Mouse (Mus musculus): ENCODE results near the gene Nova2. TPM values are rescaled to one million over a fixed set of nuclear protein-coding genes. Genes with fewer than 3 reads are reported as not detected.

Nova2 gene
- polyA plus RNA-seq, 1 experiment: 7.5 TPM

DNA sequence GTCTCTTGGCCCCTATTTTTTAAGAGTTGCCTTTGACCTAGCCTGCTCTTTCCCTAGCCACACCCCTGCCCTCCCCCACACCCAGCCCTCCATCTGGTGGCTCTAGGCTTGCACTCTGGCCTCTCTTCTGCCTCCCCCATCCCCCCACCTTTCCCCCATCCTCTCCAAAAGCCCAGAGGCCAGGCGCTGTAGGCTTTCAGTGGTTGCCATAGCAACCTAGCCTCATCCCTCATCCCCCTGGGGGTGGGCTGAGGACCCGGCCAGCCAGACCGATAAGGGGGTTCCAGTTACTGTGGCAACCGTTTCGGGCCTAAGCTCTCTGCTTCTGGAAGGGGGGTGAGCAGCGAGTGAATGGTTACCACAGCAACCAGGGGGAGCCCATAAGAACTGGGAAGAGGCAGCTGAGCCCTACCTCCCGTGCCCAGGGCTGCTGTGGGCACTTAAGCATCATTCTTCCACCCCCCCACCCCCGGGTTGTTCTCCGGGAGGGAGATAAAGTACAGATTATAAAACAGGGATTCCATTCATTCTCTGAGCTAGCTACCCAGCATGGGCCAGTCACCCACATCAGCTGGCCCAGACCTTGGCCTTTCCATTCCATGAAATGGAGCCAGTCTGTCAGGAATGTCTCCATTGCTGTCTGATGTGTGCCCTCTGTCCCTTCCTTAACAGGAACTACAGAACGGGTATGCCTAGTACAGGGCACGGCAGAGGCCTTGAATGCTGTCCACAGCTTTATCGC, 24.3 kb downstream of the Nova2 start:
- Histone ChIP-seq H3K27ac (ENCODE audit: insufficient read depth, low read length) (no peak overlapping the region), H3K9me3 (replicated peaks; ENCODE audit: control insufficient read depth, insufficient read depth, low read length, poor library complexity, severe bottlenecking) (no peaks in the 10 kb centered on the region), H3K36me3 (ENCODE audit: control insufficient read depth, insufficient read depth, low read length, poor library complexity, severe bottlenecking) (no peaks in the 10 kb centered on the region), H3K27me3 (ENCODE audit: control insufficient read depth, insufficient read depth, low read length, poor library complexity, severe bottlenecking) (no peaks in the 10 kb centered on the region), H3K4me1 (ENCODE audit: control insufficient read depth, insufficient read depth, low read length) (peaks cover 12% of the 10 kb centered on the region), H3K9ac (ENCODE audit: low read depth, poor library complexity, severe bottlenecking) (no peak overlapping the region), H3K4me3 (ENCODE audit: low read depth, low read length) (no peak overlapping the region)
- TF ChIP-seq EP300 (IDR thresholded peaks at IDR 0.05; ENCODE audit: insufficient read depth, low read depth, low read length) (peak; percentile 74), POLR2A (IDR thresholded peaks at IDR 0.05; ENCODE audit: insufficient read depth, low read length) (no peak)

DNA sequence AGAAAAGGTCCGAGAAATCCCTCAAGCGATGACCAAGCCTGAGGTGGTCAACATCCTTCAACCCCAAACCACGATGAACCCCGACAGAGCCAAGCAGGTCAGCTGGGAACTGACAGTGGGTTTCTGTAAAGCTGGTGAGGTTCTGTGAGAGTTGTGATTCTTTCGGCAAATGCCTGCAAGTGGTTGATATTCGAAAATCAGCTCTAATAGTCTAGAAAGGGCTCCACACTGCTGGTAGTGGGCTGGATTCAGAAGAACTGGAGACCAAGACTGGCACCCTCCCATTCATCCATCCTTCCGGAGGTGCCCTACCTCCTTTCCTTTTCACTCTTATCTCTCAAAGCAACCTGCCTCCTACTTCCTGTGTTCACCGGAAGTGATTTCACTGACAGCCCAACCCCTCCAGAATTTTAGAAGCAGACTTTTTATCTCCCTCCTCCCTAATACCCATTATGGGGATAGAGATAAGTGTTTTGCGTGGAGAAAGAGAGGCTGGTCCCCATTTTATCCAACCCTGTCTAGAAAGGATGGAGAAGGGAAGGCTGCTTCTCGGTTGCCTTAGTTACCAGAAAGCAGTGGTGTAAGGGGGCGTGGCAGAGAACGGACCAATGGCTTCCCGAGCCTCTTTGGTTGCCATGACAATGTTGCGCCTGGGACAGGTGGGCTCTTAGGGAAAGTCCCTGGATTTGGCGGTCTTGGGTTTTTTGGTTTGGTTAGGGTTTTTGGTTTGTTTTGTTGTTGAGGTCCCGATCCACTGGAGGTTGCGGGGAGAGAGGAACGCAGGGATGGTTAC, 25.0 kb downstream of the Nova2 start:
- Histone ChIP-seq H3K27me3 (ENCODE audit: control insufficient read depth, insufficient read depth, low read length, poor library complexity, severe bottlenecking) (no peaks in the 10 kb centered on the region), H3K4me3 (ENCODE audit: low read depth, low read length) (peak overlapping the region; percentile 40)
- no peak for TF ChIP-seq EP300 (IDR thresholded peaks at IDR 0.05; ENCODE audit: insufficient read depth, low read depth, low read length)
- no peak for TF ChIP-seq POLR2A (IDR thresholded peaks at IDR 0.05; ENCODE audit: insufficient read depth, low read length)
- TF ChIP-seq CTCF (IDR thresholded peaks at IDR 0.05; ENCODE audit: low read depth, low read length): no peak

DNA sequence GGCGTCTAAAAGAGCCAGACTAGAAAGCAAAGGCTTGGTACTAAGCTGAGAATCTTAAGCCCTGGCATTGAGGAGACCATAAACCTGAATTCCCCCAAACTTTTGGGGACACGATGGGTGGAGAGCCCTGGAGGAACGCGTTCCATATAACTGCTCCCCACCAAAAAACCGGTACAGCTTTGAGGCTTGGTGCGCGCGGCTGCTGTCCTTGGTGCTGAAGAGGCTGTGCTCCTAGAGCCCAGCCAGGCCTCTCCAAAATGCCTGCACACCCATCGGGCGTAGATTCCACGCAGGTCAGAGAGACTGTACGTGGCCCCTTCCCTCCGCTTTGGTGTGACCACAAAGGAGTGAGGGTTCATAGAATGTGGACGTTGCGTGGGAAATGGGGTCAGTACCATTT, 25.7 kb downstream of the Nova2 start:
- Histone ChIP-seq H3K4me3 (ENCODE audit: low read depth, low read length) (peak overlapping the region; percentile 40), H3K27me3 (ENCODE audit: control insufficient read depth, insufficient read depth, low read length, poor library complexity, severe bottlenecking) (no peaks in the 10 kb centered on the region)

More for the DNA sequence above, 25.0 kb downstream of the Nova2 start:
- Histone ChIP-seq H3K4me1 (ENCODE audit: control insufficient read depth, insufficient read depth, low read length) (peaks cover 12% of the 10 kb centered on the region), H3K9ac (ENCODE audit: low read depth, poor library complexity, severe bottlenecking) (no peak overlapping the region), H3K36me3 (ENCODE audit: control insufficient read depth, insufficient read depth, low read length, poor library complexity, severe bottlenecking) (no peaks in the 10 kb centered on the region), H3K9me3 (replicated peaks; ENCODE audit: control insufficient read depth, insufficient read depth, low read length, poor library complexity, severe bottlenecking) (no peaks in the 10 kb centered on the region), H3K27ac (ENCODE audit: insufficient read depth, low read length) (no peak overlapping the region)

DNA sequence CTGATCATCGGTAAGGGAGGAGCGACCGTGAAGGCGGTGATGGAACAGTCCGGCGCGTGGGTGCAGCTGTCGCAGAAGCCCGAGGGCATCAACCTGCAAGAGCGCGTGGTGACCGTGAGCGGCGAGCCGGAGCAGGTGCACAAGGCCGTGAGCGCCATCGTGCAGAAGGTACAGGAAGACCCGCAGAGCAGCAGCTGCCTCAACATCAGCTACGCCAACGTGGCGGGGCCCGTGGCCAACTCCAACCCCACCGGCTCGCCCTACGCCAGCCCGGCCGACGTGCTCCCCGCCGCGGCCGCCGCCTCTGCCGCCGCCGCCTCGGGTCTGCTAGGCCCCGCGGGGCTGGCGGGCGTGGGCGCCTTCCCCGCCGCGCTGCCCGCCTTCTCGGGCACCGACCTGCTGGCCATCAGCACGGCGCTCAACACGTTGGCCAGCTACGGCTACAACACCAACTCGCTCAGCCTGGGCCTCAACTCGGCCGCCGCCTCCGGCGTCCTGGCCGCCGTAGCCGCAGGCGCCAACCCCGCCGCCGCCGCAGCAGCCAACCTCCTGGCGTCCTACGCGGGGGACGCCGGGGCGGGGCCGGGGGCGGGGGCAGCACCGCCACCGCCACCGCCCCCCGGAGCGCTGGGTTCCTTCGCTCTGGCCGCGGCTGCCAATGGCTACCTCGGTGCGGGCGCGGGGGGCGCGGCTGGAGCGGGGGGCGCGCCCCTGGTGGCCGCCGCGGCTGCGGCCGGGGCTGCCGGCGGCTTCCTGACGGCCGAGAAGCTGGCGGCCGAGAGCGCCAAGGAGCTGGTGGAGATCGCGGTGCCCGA, 32.1 kb downstream of the Nova2 start:
- Histone ChIP-seq H3K27ac (ENCODE audit: insufficient read depth, low read length) (no peak overlapping the region), H3K4me3 (ENCODE audit: low read depth, low read length) (peak overlapping the region; percentile 68), H3K9ac (ENCODE audit: low read depth, poor library complexity, severe bottlenecking) (peak overlapping the region; percentile 68), H3K9me3 (replicated peaks; ENCODE audit: control insufficient read depth, insufficient read depth, low read length, poor library complexity, severe bottlenecking) (no peaks in the 10 kb centered on the region), H3K4me1 (ENCODE audit: control insufficient read depth, insufficient read depth, low read length) (peaks cover 4% of the 10 kb centered on the region), H3K27me3 (ENCODE audit: control insufficient read depth, insufficient read depth, low read length, poor library complexity, severe bottlenecking) (no peaks in the 10 kb centered on the region; the same call in 1 of the 2 replicates), H3K36me3 (ENCODE audit: control insufficient read depth, insufficient read depth, low read length, poor library complexity, severe bottlenecking) (no peaks in the 10 kb centered on the region)
- TF ChIP-seq EP300 (IDR thresholded peaks at IDR 0.05; ENCODE audit: insufficient read depth, low read depth, low read length): no peak
- TF ChIP-seq POLR2A (IDR thresholded peaks at IDR 0.05; ENCODE audit: insufficient read depth, low read length): no peak
- TF ChIP-seq CTCF (IDR thresholded peaks at IDR 0.05; ENCODE audit: low read depth, low read length): no peak

More for the DNA sequence above, 25.7 kb downstream of the Nova2 start:
- no peaks in the 10 kb centered on the region for H3K36me3 ChIP-seq (ENCODE audit: control insufficient read depth, insufficient read depth, low read length, poor library complexity, severe bottlenecking)
- no peak overlapping the region for H3K9ac ChIP-seq (ENCODE audit: low read depth, poor library complexity, severe bottlenecking)
- peaks cover 12% of the 10 kb centered on the region for H3K4me1 ChIP-seq (ENCODE audit: control insufficient read depth, insufficient read depth, low read length)
- H3K9me3 ChIP-seq (replicated peaks; ENCODE audit: control insufficient read depth, insufficient read depth, low read length, poor library complexity, severe bottlenecking): no peaks in the 10 kb centered on the region
- TF ChIP-seq EP300 (IDR thresholded peaks at IDR 0.05; ENCODE audit: insufficient read depth, low read depth, low read length) (no peak), CTCF (IDR thresholded peaks at IDR 0.05; ENCODE audit: low read depth, low read length) (no peak), POLR2A (IDR thresholded peaks at IDR 0.05; ENCODE audit: insufficient read depth, low read length) (no peak)
- no peak overlapping the region for H3K27ac ChIP-seq (ENCODE audit: insufficient read depth, low read length)

DNA sequence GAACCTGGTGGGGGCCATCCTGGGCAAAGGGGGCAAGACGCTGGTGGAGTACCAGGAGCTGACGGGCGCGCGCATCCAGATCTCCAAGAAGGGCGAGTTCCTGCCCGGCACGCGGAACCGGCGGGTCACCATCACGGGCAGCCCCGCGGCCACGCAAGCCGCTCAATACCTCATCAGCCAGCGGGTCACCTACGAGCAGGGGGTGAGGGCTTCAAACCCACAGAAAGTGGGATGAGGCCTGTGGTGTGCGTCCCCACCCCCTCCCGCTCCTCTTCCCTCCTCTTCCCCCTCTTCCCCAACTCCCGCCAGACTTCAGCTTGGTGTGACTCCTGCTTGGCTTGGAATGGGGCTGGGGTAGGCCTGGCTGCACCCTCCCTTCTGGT, 32.7 kb downstream of the Nova2 start:
- peaks cover 4% of the 10 kb centered on the region for H3K4me1 ChIP-seq (ENCODE audit: control insufficient read depth, insufficient read depth, low read length)
- no peaks in the 10 kb centered on the region; the same call in 1 of the 2 replicates for H3K27me3 ChIP-seq (ENCODE audit: control insufficient read depth, insufficient read depth, low read length, poor library complexity, severe bottlenecking)
- TF ChIP-seq CTCF (IDR thresholded peaks at IDR 0.05; ENCODE audit: low read depth, low read length) (no peak), EP300 (IDR thresholded peaks at IDR 0.05; ENCODE audit: insufficient read depth, low read depth, low read length) (no peak), POLR2A (IDR thresholded peaks at IDR 0.05; ENCODE audit: insufficient read depth, low read length) (no peak)
- no peaks in the 10 kb centered on the region for H3K9me3 ChIP-seq (replicated peaks; ENCODE audit: control insufficient read depth, insufficient read depth, low read length, poor library complexity, severe bottlenecking)
- H3K4me3 ChIP-seq (ENCODE audit: low read depth, low read length): peak overlapping the region; percentile 55
- no peaks in the 10 kb centered on the region for H3K36me3 ChIP-seq (ENCODE audit: control insufficient read depth, insufficient read depth, low read length, poor library complexity, severe bottlenecking)
- H3K27ac ChIP-seq (ENCODE audit: insufficient read depth, low read length): no peak overlapping the region
- peak overlapping the region; percentile 68 for H3K9ac ChIP-seq (ENCODE audit: low read depth, poor library complexity, severe bottlenecking)
